Mouse (Mus musculus): Measurements from ENCODE around the gene Tmem114. TPM values are rescaled to one million over a fixed set of nuclear protein-coding genes. Genes with fewer than 3 reads are reported as not detected.

Gene Tmem114
- not detected in 2 replicates for polyA plus RNA-seq (2014; fragmentation: Nextera tagmentation; extraction: Ambion mirVana)

DNA sequence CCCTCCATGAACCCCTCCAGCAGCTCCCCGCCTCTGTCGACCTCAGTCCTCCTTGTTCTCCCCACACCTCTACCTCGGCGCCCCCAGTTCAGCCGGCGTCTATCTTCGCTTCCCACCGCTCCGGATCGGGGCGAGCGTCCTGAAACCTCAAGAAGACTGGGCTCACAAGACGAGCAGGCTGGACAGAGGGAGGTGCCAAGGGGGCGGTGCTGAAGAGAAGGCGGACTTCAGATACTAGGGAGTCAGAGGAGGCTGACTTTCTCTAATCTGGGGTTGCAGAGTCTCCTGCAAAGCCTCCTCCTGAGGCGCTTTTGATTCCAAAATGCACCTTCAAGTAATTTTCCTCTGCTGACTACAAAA, at the start of gene Tmem114:
Gene Tmem114 (minus strand): TSS at position 166 of the 360 bp plus-strand sequence.
- Histone ChIP-seq H3K4me2 (ENCODE audit: low read depth, low read length) (peak within 1 kb of the TSS; percentile 46), H3K9ac (replicated peaks; ENCODE audit: low read length) (peak within 1 kb of the TSS; percentile 28; the same call in 1 of the 2 replicates), H3K4me1 (ENCODE audit: control insufficient read depth, insufficient read depth, low read length) (peaks cover 2% of the 10 kb centered on the region; the same call in 1 of the 2 replicates), H3K9me3 (replicated peaks; ENCODE audit: control insufficient read depth, low read length) (no peaks in the 10 kb centered on the region), H3K27ac (replicated peaks; ENCODE audit: low read depth, low read length) (no peak within 1 kb of the TSS), H3K27me3 (ENCODE audit: control insufficient read depth, insufficient read depth, low read length) (peaks cover 34% of the 10 kb centered on the region), H3K36me3 (replicated peaks; ENCODE audit: control insufficient read depth, insufficient read depth, low read depth, low read length) (no peaks in the 10 kb centered on the region), H3K4me3 (ENCODE audit: low read depth, low read length) (peak within 1 kb of the TSS; percentile 27)
- ATAC-seq (replicated peaks; ENCODE audit: insufficient number of reproducible peaks, low FRiP score, low TSS enrichment, low read depth) (no peak), DNase-seq (ENCODE audit: low spot score) (peak; percentile 27)
- WGBS, result under 1% methylated on average over 16 of the region's 16 CpGs

- H3K4me1 ChIP-seq (ENCODE audit: control insufficient read depth, insufficient read depth, low read length), result no peaks in the 10 kb centered on the region; the same call in 1 of the 2 replicates
- H3K9ac ChIP-seq (replicated peaks; ENCODE audit: low read length), result peak within 1 kb of the TSS; percentile 85
- H3K4me2 ChIP-seq (ENCODE audit: low read depth, low read length), result peak within 1 kb of the TSS; percentile 76
- no peaks in the 10 kb centered on the region for H3K27me3 ChIP-seq (ENCODE audit: control insufficient read depth, insufficient read depth, low read length)
- ATAC-seq (replicated peaks; ENCODE audit: insufficient number of reproducible peaks, low FRiP score, low TSS enrichment, low read depth) (peak; percentile 97), DNase-seq (ENCODE audit: low spot score) (peak; percentile 94)
- peak within 1 kb of the TSS; percentile 79 for H3K27ac ChIP-seq (replicated peaks; ENCODE audit: low read depth, low read length)
- H3K36me3 ChIP-seq (replicated peaks; ENCODE audit: control insufficient read depth, insufficient read depth, low read depth, low read length), result no peaks in the 10 kb centered on the region
- WGBS, result under 1% methylated on average over 48 of the region's 48 CpGs
- no peaks in the 10 kb centered on the region for H3K9me3 ChIP-seq (replicated peaks; ENCODE audit: control insufficient read depth, low read length)
- H3K4me3 ChIP-seq (ENCODE audit: low read depth, low read length), result peak within 1 kb of the TSS; percentile 72
These were observed 45.9 kb upstream of the Tmem114 start, which contains the start of gene Mettl22 for GRCm38 (mm10) chr16:8470603-8471481. TSS of gene Mettl22 (plus strand) at chr16:8470788.

DNA sequence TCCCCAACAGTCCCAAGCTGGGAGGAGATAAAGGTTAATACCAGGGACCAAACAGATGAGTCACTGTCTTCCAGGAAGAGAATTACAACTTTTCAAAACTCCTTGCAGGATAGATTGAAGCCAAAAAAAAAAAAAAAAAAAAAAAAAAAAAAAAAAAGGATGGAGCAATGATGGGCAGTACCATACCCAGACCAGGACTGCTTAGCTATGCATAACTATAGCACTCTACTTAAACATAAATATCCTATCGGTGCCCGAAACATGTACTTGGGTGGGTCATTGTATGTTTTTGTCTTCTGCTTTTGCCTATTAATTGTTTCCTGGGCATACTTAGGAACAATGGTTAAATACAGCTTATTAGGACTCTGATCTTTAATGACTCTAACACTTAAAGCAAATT, 45.2 kb upstream of the Tmem114 start:
- Histone ChIP-seq H3K9me3 (replicated peaks; ENCODE audit: control insufficient read depth, low read length) (no peaks in the 10 kb centered on the region), H3K4me2 (ENCODE audit: low read depth, low read length) (no peak overlapping the region), H3K9ac (replicated peaks; ENCODE audit: low read length) (no peak overlapping the region), H3K27me3 (ENCODE audit: control insufficient read depth, insufficient read depth, low read length) (no peaks in the 10 kb centered on the region), H3K27ac (replicated peaks; ENCODE audit: low read depth, low read length) (no peak overlapping the region), H3K4me3 (ENCODE audit: low read depth, low read length) (peak overlapping the region; percentile 72; the same call in 1 of the 2 replicates), H3K4me1 (ENCODE audit: control insufficient read depth, insufficient read depth, low read length) (no peaks in the 10 kb centered on the region; the same call in 1 of the 2 replicates), H3K36me3 (replicated peaks; ENCODE audit: control insufficient read depth, insufficient read depth, low read depth, low read length) (no peaks in the 10 kb centered on the region)
- 80% methylated on average over 2 of the region's 2 CpGs for WGBS
- DNase-seq (ENCODE audit: low spot score) (no peak), ATAC-seq (replicated peaks; ENCODE audit: insufficient number of reproducible peaks, low FRiP score, low TSS enrichment, low read depth) (peak; percentile 63; the same call in 1 of the 2 replicates)

- ATAC-seq (replicated peaks; ENCODE audit: insufficient number of reproducible peaks, low FRiP score, low TSS enrichment, low read depth), result 0 out of 2 replicates have a peak, but pooled peaks have one; percentile 48
- WGBS, result 39% methylated on average over 6 of the region's 6 CpGs
These were observed 34.2 kb upstream of the Tmem114 start for GRCm38 (mm10) chr16:8459098-8459497.

GRCm38 (mm10) chr16:8458391-8458790, 33.5 kb upstream of the Tmem114 start:
- no peak overlapping the region for H3K4me3 ChIP-seq (ENCODE audit: low read depth, low read length)

More at GRCm38 (mm10) chr16:8459098-8459497, 34.2 kb upstream of the Tmem114 start:
- no peak overlapping the region for H3K27ac ChIP-seq (replicated peaks; ENCODE audit: low read depth, low read length)
- H3K4me3 ChIP-seq (ENCODE audit: low read depth, low read length), result no peak overlapping the region
- no peak overlapping the region for H3K4me2 ChIP-seq (ENCODE audit: low read depth, low read length)
- peak; percentile 74 for DNase-seq (ENCODE audit: low spot score)
- H3K9me3 ChIP-seq (replicated peaks; ENCODE audit: control insufficient read depth, low read length), result no peaks in the 10 kb centered on the region
- no peak overlapping the region for H3K9ac ChIP-seq (replicated peaks; ENCODE audit: low read length)
- H3K4me1 ChIP-seq (ENCODE audit: control insufficient read depth, insufficient read depth, low read length), result no peaks in the 10 kb centered on the region
- no peaks in the 10 kb centered on the region; the same call in 1 of the 2 replicates for H3K27me3 ChIP-seq (ENCODE audit: control insufficient read depth, insufficient read depth, low read length)
- no peaks in the 10 kb centered on the region for H3K36me3 ChIP-seq (replicated peaks; ENCODE audit: control insufficient read depth, insufficient read depth, low read depth, low read length)

DNA sequence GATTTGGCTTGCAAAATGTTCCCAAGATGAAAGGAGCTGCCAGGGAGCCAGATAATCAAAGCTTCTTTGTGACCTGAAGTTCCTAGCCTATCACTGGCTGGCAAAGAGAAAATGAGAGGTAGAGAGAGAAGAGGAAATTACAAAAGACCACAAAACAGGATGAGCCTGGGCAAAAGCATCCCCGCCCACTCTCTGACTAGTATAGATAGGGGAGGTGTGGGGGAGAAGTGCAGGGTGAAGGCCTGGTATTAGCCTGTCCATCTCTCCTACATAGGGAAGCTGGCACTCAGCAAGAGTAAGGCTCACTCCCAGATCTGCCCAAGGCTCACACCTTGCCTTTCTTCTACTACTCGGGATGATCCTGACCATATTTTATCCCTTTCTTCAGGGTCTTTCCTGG, 30.3 kb upstream of the Tmem114 start:
- H3K4me1 ChIP-seq (ENCODE audit: control insufficient read depth, insufficient read depth, low read length), result no peaks in the 10 kb centered on the region
- no peak overlapping the region for H3K9ac ChIP-seq (replicated peaks; ENCODE audit: low read length)
- WGBS, result 76% methylated on average over 2 of the region's 2 CpGs
- H3K4me3 ChIP-seq (ENCODE audit: low read depth, low read length), result no peak overlapping the region
- H3K4me2 ChIP-seq (ENCODE audit: low read depth, low read length), result no peak overlapping the region
- no peak overlapping the region for H3K27ac ChIP-seq (replicated peaks; ENCODE audit: low read depth, low read length)
- ATAC-seq (replicated peaks; ENCODE audit: insufficient number of reproducible peaks, low FRiP score, low TSS enrichment, low read depth), result no peak
- no peaks in the 10 kb centered on the region for H3K36me3 ChIP-seq (replicated peaks; ENCODE audit: control insufficient read depth, insufficient read depth, low read depth, low read length)
- H3K27me3 ChIP-seq (ENCODE audit: control insufficient read depth, insufficient read depth, low read length), result no peaks in the 10 kb centered on the region; the same call in 1 of the 2 replicates
- H3K9me3 ChIP-seq (replicated peaks; ENCODE audit: control insufficient read depth, low read length), result no peaks in the 10 kb centered on the region
- DNase-seq (ENCODE audit: low spot score), result no peak

More at GRCm38 (mm10) chr16:8458391-8458790, 33.5 kb upstream of the Tmem114 start:
- no peaks in the 10 kb centered on the region; the same call in 1 of the 2 replicates for H3K27me3 ChIP-seq (ENCODE audit: control insufficient read depth, insufficient read depth, low read length)
- H3K9me3 ChIP-seq (replicated peaks; ENCODE audit: control insufficient read depth, low read length), result no peaks in the 10 kb centered on the region
- no peak overlapping the region for H3K9ac ChIP-seq (replicated peaks; ENCODE audit: low read length)
- WGBS, result 86% methylated on average over 4 of the region's 4 CpGs
- ATAC-seq (replicated peaks; ENCODE audit: insufficient number of reproducible peaks, low FRiP score, low TSS enrichment, low read depth) (no peak), DNase-seq (ENCODE audit: low spot score) (no peak)
- no peak overlapping the region for H3K27ac ChIP-seq (replicated peaks; ENCODE audit: low read depth, low read length)
- no peaks in the 10 kb centered on the region for H3K36me3 ChIP-seq (replicated peaks; ENCODE audit: control insufficient read depth, insufficient read depth, low read depth, low read length)
- H3K4me1 ChIP-seq (ENCODE audit: control insufficient read depth, insufficient read depth, low read length), result no peaks in the 10 kb centered on the region
- H3K4me2 ChIP-seq (ENCODE audit: low read depth, low read length), result no peak overlapping the region

DNA sequence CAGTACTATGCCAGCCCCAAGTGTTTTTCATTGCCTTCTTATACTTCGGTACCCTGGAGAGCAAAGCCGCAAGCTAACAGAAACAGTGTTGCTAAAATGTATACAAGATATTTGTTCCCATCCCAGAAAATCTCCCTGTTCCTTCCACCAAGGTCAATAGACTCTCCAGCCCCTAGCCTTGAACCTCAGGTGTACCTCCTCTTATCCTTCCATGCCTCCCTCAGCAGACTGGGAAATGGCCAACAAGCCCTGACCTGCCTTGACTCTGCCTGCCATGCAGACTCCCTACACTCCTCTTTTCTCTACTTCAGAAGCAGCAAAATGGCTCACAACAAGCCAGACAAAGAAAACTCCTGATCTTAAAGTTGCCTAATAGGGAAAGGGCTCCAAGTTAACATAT, 28.4 kb upstream of the Tmem114 start:
- no peak for DNase-seq (ENCODE audit: low spot score)
- ATAC-seq (replicated peaks; ENCODE audit: insufficient number of reproducible peaks, low FRiP score, low TSS enrichment, low read depth), result no peak
- Histone ChIP-seq H3K4me3 (ENCODE audit: low read depth, low read length) (no peak overlapping the region), H3K9me3 (replicated peaks; ENCODE audit: control insufficient read depth, low read length) (no peaks in the 10 kb centered on the region), H3K4me1 (ENCODE audit: control insufficient read depth, insufficient read depth, low read length) (no peaks in the 10 kb centered on the region), H3K27me3 (ENCODE audit: control insufficient read depth, insufficient read depth, low read length) (no peaks in the 10 kb centered on the region; the same call in 1 of the 2 replicates), H3K36me3 (replicated peaks; ENCODE audit: control insufficient read depth, insufficient read depth, low read depth, low read length) (no peaks in the 10 kb centered on the region), H3K9ac (replicated peaks; ENCODE audit: low read length) (no peak overlapping the region), H3K4me2 (ENCODE audit: low read depth, low read length) (no peak overlapping the region), H3K27ac (replicated peaks; ENCODE audit: low read depth, low read length) (no peak overlapping the region)
- 88% methylated on average over 2 of the region's 2 CpGs for WGBS

- H3K4me2 ChIP-seq (ENCODE audit: low read depth, low read length), result no peak overlapping the region
- no peak for DNase-seq (ENCODE audit: low spot score)
- WGBS, result 88% methylated on average over 6 of the region's 6 CpGs
- no peak overlapping the region for H3K9ac ChIP-seq (replicated peaks; ENCODE audit: low read length)
- no peaks in the 10 kb centered on the region for H3K9me3 ChIP-seq (replicated peaks; ENCODE audit: control insufficient read depth, low read length)
- no peak overlapping the region for H3K27ac ChIP-seq (replicated peaks; ENCODE audit: low read depth, low read length)
- H3K27me3 ChIP-seq (ENCODE audit: control insufficient read depth, insufficient read depth, low read length), result no peaks in the 10 kb centered on the region
- H3K4me3 ChIP-seq (ENCODE audit: low read depth, low read length), result no peak overlapping the region
- H3K4me1 ChIP-seq (ENCODE audit: control insufficient read depth, insufficient read depth, low read length), result no peaks in the 10 kb centered on the region
- H3K36me3 ChIP-seq (replicated peaks; ENCODE audit: control insufficient read depth, insufficient read depth, low read depth, low read length), result no peaks in the 10 kb centered on the region
- no peak for ATAC-seq (replicated peaks; ENCODE audit: insufficient number of reproducible peaks, low FRiP score, low TSS enrichment, low read depth)
These were observed 21.3 kb upstream of the Tmem114 start for GRCm38 (mm10) chr16:8446256-8446655.

Data from embryonic facial prominence, embryonic 11.5 days (tissue).